8 mouse cellular contexts compared by ENCODE assay signal in the genomic region with DNA sequence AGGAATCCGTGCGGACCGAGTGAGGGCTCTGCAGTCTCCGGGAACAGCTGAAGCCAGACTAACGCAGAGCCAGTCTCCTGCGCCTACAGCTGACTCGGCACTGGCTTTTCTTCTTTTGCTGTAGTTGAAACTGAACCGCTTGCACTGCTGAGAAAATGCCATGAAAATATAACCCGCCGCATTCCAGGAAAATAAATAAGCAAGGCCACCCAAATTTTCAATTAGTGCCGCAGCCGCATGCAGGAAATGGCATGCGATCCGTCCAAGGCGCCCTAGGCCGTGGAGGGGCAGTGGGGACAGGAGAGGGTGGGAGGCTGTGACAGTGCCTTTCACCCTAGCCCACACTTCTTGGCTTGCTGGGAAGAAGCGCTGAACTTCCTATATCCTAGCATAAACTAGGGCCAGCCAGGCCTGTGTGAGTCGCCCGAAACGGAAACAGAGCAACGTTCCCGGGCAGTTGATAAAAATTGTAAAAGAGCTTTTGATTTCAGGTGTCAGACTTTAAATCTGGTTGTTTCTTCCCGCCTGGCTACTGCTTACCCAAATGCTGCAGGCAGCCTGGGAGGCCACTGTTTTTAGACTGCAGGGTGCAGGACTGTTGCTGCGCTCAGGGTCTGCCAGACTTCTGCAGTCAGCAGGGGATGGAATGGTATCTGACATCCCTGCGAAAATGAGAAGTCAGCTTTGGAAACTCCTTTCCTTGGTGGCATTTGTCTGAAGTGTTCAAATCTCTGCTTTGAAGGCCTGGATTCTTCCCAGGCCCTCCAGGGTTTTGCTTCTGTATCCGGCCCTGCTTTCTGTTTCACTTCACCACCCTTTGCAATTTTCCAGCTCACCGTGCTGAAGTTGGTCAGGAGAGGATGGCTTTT. TPM values are rescaled to one million over a fixed set of nuclear protein-coding genes. Genes with fewer than 3 reads are reported as not detected.
DNase-seq lines count a peak whose midpoint lies in the region; ATAC-seq and TF ChIP-seq lines count a peak whose summit lies in the region.

No protein-coding gene starts in this region.

- TF ChIP-seq CTCF in intestine, postnatal 0 days (IDR thresholded peaks at IDR 0.05; ENCODE audit: low read depth): no peak

- peak overlapping the region; percentile 60 for H3K27ac ChIP-seq in intestine, postnatal 0 days (ENCODE audit: low read depth, low read length)
- H3K27ac ChIP-seq in midbrain, embryonic 13.5 days: no peak overlapping the region

- peak; percentile 56 for DNase-seq in right cerebral cortex, adult 18-20 months
- no peak for DNase-seq in right cerebral cortex, postnatal 36 days (ENCODE audit: low spot score in 2 of 2)
- peak; percentile 70 for DNase-seq in embryo, embryonic 10.5 days (ENCODE audit: low spot score)
- DNase-seq in heart, adult 8-10 months (ENCODE audit: low spot score): peak; percentile 58
- peak; percentile 37 for DNase-seq in liver
- DNase-seq in yolk sac, embryonic 10.5 days (ENCODE audit: low spot score): peak; percentile 33

- no peaks in the 10 kb centered on the region for H3K4me1 ChIP-seq in intestine, postnatal 0 days (replicated peaks; ENCODE audit: control insufficient read depth, insufficient read depth, low read length)
- H3K4me1 ChIP-seq in midbrain, embryonic 13.5 days (replicated peaks): peaks cover 13% of the 10 kb centered on the region

- H3K36me3 ChIP-seq in intestine, postnatal 0 days (ENCODE audit: control insufficient read depth, insufficient read depth): no peaks in the 10 kb centered on the region
- no peaks in the 10 kb centered on the region for H3K36me3 ChIP-seq in midbrain, embryonic 13.5 days

- peak overlapping the region; percentile 63 for H3K4me2 ChIP-seq in intestine, postnatal 0 days (replicated peaks; ENCODE audit: low read depth)
- H3K4me2 ChIP-seq in midbrain, embryonic 13.5 days (replicated peaks): peak overlapping the region; percentile 60

- no peaks in the 10 kb centered on the region for H3K9me3 ChIP-seq in intestine, postnatal 0 days (ENCODE audit: control insufficient read depth)
- no peaks in the 10 kb centered on the region for H3K9me3 ChIP-seq in midbrain, embryonic 13.5 days

- 19% methylated on average over 27 of the region's 27 CpGs for WGBS in intestine, postnatal 0 days
- WGBS in midbrain, embryonic 13.5 days: 16% methylated on average over 27 of the region's 27 CpGs

- peaks cover 22% of the 10 kb centered on the region; the same call in 1 of the 2 replicates for H3K27me3 ChIP-seq in intestine, postnatal 0 days (replicated peaks; ENCODE audit: control insufficient read depth, insufficient read depth, low read length)
- H3K27me3 ChIP-seq in midbrain, embryonic 13.5 days: peaks cover 15% of the 10 kb centered on the region

- ATAC-seq in intestine, postnatal 0 days: no peak
- peak; percentile 90 for ATAC-seq in midbrain, embryonic 13.5 days

- peak overlapping the region; percentile 34 for H3K4me3 ChIP-seq in intestine, postnatal 0 days (ENCODE audit: low read depth, low read length)
- peak overlapping the region; percentile 33 for H3K4me3 ChIP-seq in midbrain, embryonic 13.5 days (replicated peaks)

- peak overlapping the region; percentile 60 for H3K9ac ChIP-seq in intestine, postnatal 0 days (ENCODE audit: low read depth, low read length)
- peak overlapping the region; percentile 53 for H3K9ac ChIP-seq in midbrain, embryonic 13.5 days (replicated peaks)

RNA-seq across cellular contexts. Expression of a gene that starts 11.8 kb away (rescaled TPM):
- not detected for total RNA-seq in heart, adult 8-10 months (2022)
- polyA plus RNA-seq in intestine, postnatal 0 days (2015; fragmentation: Nextera tagmentation; extraction: Ambion mirVana): 0.10 TPM in 1 of 2 replicates, not detected in the other
- polyA plus RNA-seq in midbrain, embryonic 13.5 days (2015; fragmentation: Nextera tagmentation; extraction: Ambion mirVana): 0.11 and 0.14 TPM in 2 replicates

RNA-seq across cellular contexts. Expression of a gene that starts 11.9 kb away (rescaled TPM):
- 10 to 100 TPM; 13.1 to 17.2 (median 15.6) TPM for total RNA-seq in heart, adult 8-10 months (2022)
- 10.7 and 11.1 TPM in 2 replicates for polyA plus RNA-seq in intestine, postnatal 0 days (2015; fragmentation: Nextera tagmentation; extraction: Ambion mirVana)
- polyA plus RNA-seq in midbrain, embryonic 13.5 days (2015; fragmentation: Nextera tagmentation; extraction: Ambion mirVana): 44.7 and 50.9 TPM in 2 replicates

RNA-seq across cellular contexts. Expression of a gene that starts 38.3 kb away (rescaled TPM):
- under 1 TPM in 3 of 4 experiments, not detected in 1; 0.28 to 0.55 (median 0.35) TPM for total RNA-seq in heart, adult 8-10 months (2022)
- not detected in 2 replicates for polyA plus RNA-seq in intestine, postnatal 0 days (2015; fragmentation: Nextera tagmentation; extraction: Ambion mirVana)
- polyA plus RNA-seq in midbrain, embryonic 13.5 days (2015; fragmentation: Nextera tagmentation; extraction: Ambion mirVana): not detected in 2 replicates

Comparison
In these comparisons a context has a peak if more than half of its experiments do, and no peak if none do; other contexts are left out.
1. DNase-seq: peak in right cerebral cortex, adult 18-20 months (single experiment), embryo, embryonic 10.5 days (single experiment), heart, adult 8-10 months (single experiment), liver (single experiment) and yolk sac, embryonic 10.5 days (single experiment); none in right cerebral cortex, postnatal 36 days (0 of 2).